Mouse (Mus musculus): Measurements from ENCODE around the gene Gphn.

GRCm38 (mm10) chr12:78639466-78639865 is 413.3 kb downstream of the Gphn start:
- TF ChIP-seq HCFC1 (IDR thresholded peaks at IDR 0.05; ENCODE audit: borderline replicate concordance, insufficient read depth, low read length) (no peak), ZNF384 (IDR thresholded peaks at IDR 0.05; ENCODE audit: low read depth, low read length) (no peak), MAFK (IDR thresholded peaks at IDR 0.05; ENCODE audit: insufficient read depth, low read depth, low read length) (no peak)

Data from ES-E14 (cell line).